Mouse (Mus musculus) midbrain, embryonic 11.5 days (tissue): ENCODE measurements around the gene Afap1. TPM values are rescaled to one million over a fixed set of nuclear protein-coding genes. Genes with fewer than 3 reads are reported as not detected.

Source experiments
- ATAC-seq: fragments of 200-750 bp; cut with Nextera tagmentation; 2 replicates; pipeline ENCODE4 v1.8.0; 2017; ENCODE audit warnings: moderate TSS enrichment, moderate library complexity; ENCODE audit not compliant: low FRiP score
- DNase-seq: peaks from one replicate; pipeline ENCODE4 v3.0.0; 2015; ENCODE audit warnings: low spot score; ENCODE audit errors: missing footprints
- H3K27ac ChIP-seq: fragments of 300-500 bp; sonication (generic); 2 replicates; pipeline ENCODE4 v1.5.1; 2014; ENCODE audit warnings: low read depth, low read length
- H3K27me3 ChIP-seq: fragments of 300-500 bp; sonication (generic); 2 replicates; pipeline ENCODE4 v1.6.1; 2014; ENCODE audit warnings: mild to moderate bottlenecking, low read length, moderate library complexity, mixed read lengths; ENCODE audit not compliant: control insufficient read depth, insufficient read depth
- H3K36me3 ChIP-seq: fragments of 300-500 bp; sonication (generic); 2 replicates; pipeline ENCODE4 v1.6.1; 2014; ENCODE audit warnings: mild to moderate bottlenecking, low read length, moderate library complexity, mixed read lengths; ENCODE audit not compliant: control insufficient read depth, insufficient read depth
- H3K4me1 ChIP-seq: fragments of 300-500 bp; sonication (generic); 2 replicates; pipeline ENCODE4 v1.6.1; 2014; ENCODE audit warnings: low read length; ENCODE audit not compliant: control insufficient read depth, insufficient read depth
- H3K4me2 ChIP-seq: fragments of 300-500 bp; sonication (generic); 2 replicates; pipeline ENCODE4 v1.6.1; 2014; ENCODE audit warnings: mild to moderate bottlenecking, moderate library complexity
- H3K4me3 ChIP-seq: fragments of 300-500 bp; sonication (generic); 2 replicates; pipeline ENCODE4 v1.5.1; 2014; ENCODE audit warnings: low read depth, low read length
- H3K9ac ChIP-seq: fragments of 300-500 bp; sonication (generic); 2 replicates; pipeline ENCODE4 v1.6.1; 2014; ENCODE audit warnings: low read length
- H3K9me3 ChIP-seq: fragments of 300-500 bp; sonication (generic); 2 replicates; pipeline ENCODE4 v1.6.1; 2016; ENCODE audit warnings: low read length; ENCODE audit not compliant: control insufficient read depth
- WGBS: fragments of 180-500 bp; shearing (Covaris S2); extraction: QIAGEN DNeasy Blood & Tissue Kit; methylation state at CpG from one replicate; pipeline ENCODE4 v1.1.7; 2014; 5-methylcytosine and 5-hydroxymethylcytosine counted together
- polyA plus RNA-seq: library from polyadenylated mRNA; unstranded; fragments of >200 nt; fragmentation: Nextera tagmentation; extraction: Ambion mirVana; gene quantifications from 2 replicates; pipeline ENCODE4 v1.2.1, GENCODE M21; 2014

The Afap1 gene
- polyA plus RNA-seq, 1 experiment from 2014 or later: 36.1 TPM

- Histone ChIP-seq H3K4me2 (no peak overlapping the region), H3K27me3 (no peaks in the 10 kb centered on the region), H3K27ac (no peak overlapping the region), H3K9ac (no peak overlapping the region), H3K9me3 (no peaks in the 10 kb centered on the region), H3K4me3 (no peak overlapping the region), H3K4me1 (peaks cover 25% of the 10 kb centered on the region), H3K36me3 (no peaks in the 10 kb centered on the region)
- 39% methylated on average over 12 of the region's 12 CpGs for WGBS
- 0 out of 2 replicates have a peak, but pooled peaks have one; percentile 22 for ATAC-seq
- no peak for DNase-seq
Observed at GRCm38 (mm10) chr5:35901226-35901809, 8.2 kb downstream of the Afap1 start.

GRCm38 (mm10) chr5:35903456-35903855 is 10.3 kb downstream of the Afap1 start:
- Histone ChIP-seq H3K9ac (no peak overlapping the region), H3K27ac (no peak overlapping the region), H3K27me3 (no peaks in the 10 kb centered on the region), H3K9me3 (no peaks in the 10 kb centered on the region), H3K4me2 (no peak overlapping the region), H3K4me1 (peaks cover 35% of the 10 kb centered on the region), H3K4me3 (no peak overlapping the region), H3K36me3 (no peaks in the 10 kb centered on the region)
- 77% methylated on average over 8 of the region's 8 CpGs for WGBS
- no peak for ATAC-seq
- no peak for DNase-seq

GRCm38 (mm10) chr5:35905283-35905682 is 12.2 kb downstream of the Afap1 start:
- peaks cover 43% of the 10 kb centered on the region for H3K4me1 ChIP-seq
- H3K9ac ChIP-seq: no peak overlapping the region
- H3K36me3 ChIP-seq: no peaks in the 10 kb centered on the region
- no peak for DNase-seq
- H3K27me3 ChIP-seq: no peaks in the 10 kb centered on the region
- no peak overlapping the region for H3K4me2 ChIP-seq
- no peaks in the 10 kb centered on the region for H3K9me3 ChIP-seq
- WGBS: 67% methylated on average over 8 of the region's 8 CpGs
- no peak overlapping the region for H3K27ac ChIP-seq
- H3K4me3 ChIP-seq: no peak overlapping the region
- no peak for ATAC-seq

- Histone ChIP-seq H3K27ac (no peak overlapping the region; the same call in 1 of the 2 replicates), H3K4me2 (no peak overlapping the region), H3K27me3 (no peaks in the 10 kb centered on the region), H3K4me1 (peaks cover 30% of the 10 kb centered on the region), H3K4me3 (no peak overlapping the region), H3K9ac (no peak overlapping the region), H3K9me3 (no peaks in the 10 kb centered on the region; the same call in 1 of the 2 replicates), H3K36me3 (no peaks in the 10 kb centered on the region)
- WGBS: 84% methylated on average over 4 of the region's 4 CpGs
- DNase-seq (no peak), ATAC-seq (no peak)
Observed at GRCm38 (mm10) chr5:35907090-35907489, 14.0 kb downstream of the Afap1 start.

GRCm38 (mm10) chr5:35907633-35908426 is 14.7 kb downstream of the Afap1 start:
- Histone ChIP-seq H3K9me3 (no peaks in the 10 kb centered on the region; the same call in 1 of the 2 replicates), H3K4me2 (no peak overlapping the region), H3K36me3 (no peaks in the 10 kb centered on the region), H3K27ac (peak overlapping the region; percentile 56), H3K9ac (peak overlapping the region; percentile 16; the same call in 1 of the 2 replicates), H3K4me1 (peaks cover 30% of the 10 kb centered on the region), H3K27me3 (no peaks in the 10 kb centered on the region), H3K4me3 (no peak overlapping the region)
- 40% methylated on average over 15 of the region's 15 CpGs for WGBS
- DNase-seq: no peak
- peak; percentile 84 for ATAC-seq

GRCm38 (mm10) chr5:35908626-35909443 is 15.7 kb downstream of the Afap1 start:
- WGBS: 83% methylated on average over 13 of the region's 13 CpGs
- Histone ChIP-seq H3K4me1 (peaks cover 30% of the 10 kb centered on the region), H3K4me2 (no peak overlapping the region), H3K27me3 (no peaks in the 10 kb centered on the region), H3K27ac (peak overlapping the region; percentile 56), H3K4me3 (no peak overlapping the region), H3K36me3 (no peaks in the 10 kb centered on the region), H3K9ac (peak overlapping the region; percentile 16; the same call in 1 of the 2 replicates), H3K9me3 (no peaks in the 10 kb centered on the region; the same call in 1 of the 2 replicates)
- no peak for DNase-seq
- ATAC-seq: no peak

- Histone ChIP-seq H3K36me3 (no peaks in the 10 kb centered on the region), H3K9me3 (no peaks in the 10 kb centered on the region; the same call in 1 of the 2 replicates), H3K4me3 (no peak overlapping the region), H3K4me1 (peaks cover 32% of the 10 kb centered on the region), H3K9ac (no peak overlapping the region), H3K27ac (no peak overlapping the region; the same call in 1 of the 2 replicates), H3K4me2 (no peak overlapping the region), H3K27me3 (no peaks in the 10 kb centered on the region)
- ATAC-seq: no peak
- WGBS: 74% methylated on average over 12 of the region's 12 CpGs
- DNase-seq: no peak
Observed at GRCm38 (mm10) chr5:35915629-35916300, 22.6 kb downstream of the Afap1 start.

- ATAC-seq (no peak), DNase-seq (no peak)
- no peak overlapping the region for H3K4me3 ChIP-seq
- no peaks in the 10 kb centered on the region for H3K27me3 ChIP-seq
- H3K4me1 ChIP-seq: peaks cover 40% of the 10 kb centered on the region
- 61% methylated on average over 5 of the region's 5 CpGs for WGBS
- H3K4me2 ChIP-seq: no peak overlapping the region
- no peaks in the 10 kb centered on the region; the same call in 1 of the 2 replicates for H3K9me3 ChIP-seq
- no peak overlapping the region for H3K9ac ChIP-seq
- H3K27ac ChIP-seq: no peak overlapping the region
- H3K36me3 ChIP-seq: no peaks in the 10 kb centered on the region
Observed at GRCm38 (mm10) chr5:35916666-35917065, 23.5 kb downstream of the Afap1 start.
